Mouse (Mus musculus): Measurements from ENCODE around the gene Rfx4.
A peak's percentile ranks its signal among the peaks of the same experiment; 100 is the strongest.

The Rfx4 gene

GRCm38 (mm10) chr10:84913148-84913547, 157.3 kb downstream of the Rfx4 start:
- no peak for DNase-seq (ENCODE audit: low spot score)

DNA sequence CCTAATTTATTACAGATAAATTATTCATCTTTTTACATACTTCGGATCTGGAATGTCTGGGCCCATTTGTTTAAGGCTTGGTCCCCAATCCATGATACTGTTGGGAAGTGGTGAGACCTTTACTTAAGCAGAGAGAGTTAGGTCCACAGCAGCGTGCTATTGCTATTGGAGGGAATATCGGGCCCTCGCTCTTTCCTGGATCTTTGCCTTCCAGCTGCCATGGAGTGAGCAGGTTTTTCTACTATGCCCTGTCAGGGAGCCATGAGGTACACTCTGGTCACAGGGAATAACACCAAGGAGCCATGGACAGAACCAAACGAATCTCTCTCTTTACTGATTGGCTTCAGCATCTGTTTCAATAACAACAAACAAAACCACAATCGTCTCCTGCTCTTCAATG, 159.6 kb downstream of the Rfx4 start:
- DNase-seq (ENCODE audit: low spot score): no peak

DNA sequence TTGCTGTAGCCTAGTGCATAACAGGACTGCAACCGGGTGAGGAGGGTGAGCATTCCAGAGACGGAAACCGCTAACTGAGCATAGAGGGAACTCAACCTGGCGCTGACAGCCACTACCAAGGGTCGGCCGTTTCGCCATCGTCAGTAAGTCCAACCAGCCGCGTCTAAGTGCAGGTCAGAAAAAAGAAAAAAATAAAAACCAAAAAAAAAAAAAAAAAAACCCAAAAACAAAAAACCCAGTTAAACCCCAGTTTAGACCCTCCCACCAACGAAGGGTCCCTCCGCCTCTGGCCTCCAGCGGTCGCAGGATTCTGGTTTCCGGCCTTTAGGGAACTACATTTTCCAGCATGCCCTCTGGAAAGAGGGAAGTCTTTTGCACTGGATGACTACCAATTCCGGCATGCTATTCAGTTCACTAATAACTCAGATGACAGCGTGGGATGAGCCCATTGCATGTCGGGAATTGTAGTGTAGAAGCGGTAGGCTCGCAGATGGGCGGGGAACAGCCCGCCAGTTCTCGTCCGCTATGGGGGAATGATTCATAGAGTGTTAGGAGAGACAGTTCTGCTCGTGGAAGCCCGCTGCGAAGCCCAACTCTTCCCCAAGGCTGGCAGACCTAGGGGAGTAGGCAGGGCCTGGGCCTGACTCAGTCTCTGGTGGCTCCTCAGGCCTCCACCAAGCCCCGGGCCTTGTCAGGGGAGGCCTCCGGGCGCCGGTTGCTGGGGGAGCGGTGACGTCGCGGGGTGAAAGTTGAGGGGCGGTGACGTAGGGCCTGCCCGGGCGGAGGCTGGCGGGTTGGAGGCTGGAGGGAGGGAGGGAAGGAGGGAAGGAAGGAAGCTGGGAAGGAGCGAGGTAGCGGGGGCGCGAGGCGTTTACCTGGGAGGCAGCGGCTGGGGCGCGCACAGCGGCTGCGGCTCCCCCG, 161.2 kb downstream of the Rfx4 start, which contains the start of gene Ric8b:
TSS of gene Ric8b (plus strand) at position 807 of the 921 bp plus-strand sequence.
- DNase-seq (ENCODE audit: low spot score): peak; percentile 93

DNA sequence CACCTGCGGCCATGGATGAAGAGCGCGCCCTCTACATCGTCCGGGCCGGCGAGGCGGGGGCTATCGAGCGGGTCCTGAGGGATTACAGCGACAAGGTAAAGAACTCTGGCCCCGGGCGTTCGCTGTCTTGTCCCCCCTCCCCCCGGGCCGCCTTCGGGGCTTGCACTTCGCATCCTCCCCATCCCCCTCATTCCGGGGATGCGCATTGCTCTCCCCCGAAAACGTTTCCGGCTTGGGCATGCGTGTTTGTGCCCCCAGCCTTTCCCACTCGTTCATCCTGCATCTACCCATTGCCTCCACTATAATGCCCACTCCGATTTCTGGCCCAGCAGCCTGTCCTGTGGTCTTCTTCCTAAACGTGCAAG, 161.9 kb downstream of the Rfx4 start:
- DNase-seq (ENCODE audit: low spot score): no peak

GRCm38 (mm10) chr10:84926336-84926735, 170.5 kb downstream of the Rfx4 start:
- DNase-seq (ENCODE audit: low spot score): no peak

DNA sequence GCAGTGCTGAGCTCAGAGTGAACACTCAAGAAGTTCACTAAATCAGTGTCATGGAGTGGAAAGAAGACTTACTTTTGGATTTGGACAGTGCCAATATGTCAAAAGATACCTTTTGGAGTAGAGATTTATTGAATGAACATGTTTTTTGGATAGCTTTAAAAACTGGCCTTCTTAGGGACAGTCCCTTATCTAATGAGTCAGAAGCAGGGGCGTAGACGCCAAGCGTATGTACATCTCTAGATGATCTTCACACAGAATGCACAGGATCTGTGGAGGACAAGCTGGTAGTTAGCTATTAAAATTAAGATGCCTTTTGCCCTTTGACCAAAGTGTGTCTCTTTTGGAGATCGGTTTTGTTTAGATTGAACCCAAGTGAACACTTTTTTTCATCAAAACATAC, 171.0 kb downstream of the Rfx4 start:
- no peak for DNase-seq (ENCODE audit: low spot score)

- no peak for DNase-seq (ENCODE audit: low spot score)
Measured at GRCm38 (mm10) chr10:84928465-84928864, 172.6 kb downstream of the Rfx4 start.

GRCm38 (mm10) chr10:84935553-84936209, 179.8 kb downstream of the Rfx4 start:
- DNase-seq (ENCODE audit: low spot score): no peak

DNA sequence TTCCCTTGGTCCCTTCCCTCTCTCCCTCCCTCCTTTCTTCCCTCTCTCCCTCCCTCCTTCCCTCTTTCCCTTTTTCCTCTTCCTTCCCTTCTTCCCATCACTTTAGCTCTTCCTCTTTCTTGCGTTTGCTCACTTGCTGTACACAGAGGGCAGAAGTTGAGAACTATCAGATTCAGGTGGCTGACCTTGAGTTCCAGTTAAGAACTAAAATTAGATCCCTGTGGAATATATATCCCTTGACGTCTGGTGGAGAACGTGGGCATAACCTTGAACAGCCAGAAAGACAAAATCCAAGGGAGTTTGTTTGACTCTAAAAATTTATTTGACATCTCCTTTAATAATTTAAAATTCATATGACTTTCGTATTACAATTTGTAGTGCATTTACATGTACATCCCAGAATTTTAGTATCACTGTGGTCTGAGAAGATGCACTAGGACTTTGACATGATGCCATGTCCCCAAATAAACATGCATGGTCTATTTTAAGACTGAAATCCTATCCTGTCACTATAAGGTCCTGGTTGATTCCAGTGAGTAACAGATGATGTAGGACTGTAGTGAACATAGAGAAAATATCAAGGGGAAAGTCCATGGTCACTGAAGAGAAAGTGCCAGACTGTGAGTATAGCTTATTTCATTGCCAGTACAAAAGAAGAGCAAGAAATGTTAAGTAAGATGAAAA, 181.1 kb downstream of the Rfx4 start:
- no peak for DNase-seq (ENCODE audit: low spot score)

- no peak for DNase-seq (ENCODE audit: low spot score)
Measured at GRCm38 (mm10) chr10:84938094-84938820, 182.4 kb downstream of the Rfx4 start.

GRCm38 (mm10) chr10:84938886-84939285, 183.0 kb downstream of the Rfx4 start:
- DNase-seq (ENCODE audit: low spot score): no peak

- DNase-seq (ENCODE audit: low spot score): no peak
Measured at GRCm38 (mm10) chr10:84940356-84940755, 184.5 kb downstream of the Rfx4 start.

GRCm38 (mm10) chr10:84945692-84946091, 189.8 kb downstream of the Rfx4 start:
- no peak for DNase-seq (ENCODE audit: low spot score)

DNA sequence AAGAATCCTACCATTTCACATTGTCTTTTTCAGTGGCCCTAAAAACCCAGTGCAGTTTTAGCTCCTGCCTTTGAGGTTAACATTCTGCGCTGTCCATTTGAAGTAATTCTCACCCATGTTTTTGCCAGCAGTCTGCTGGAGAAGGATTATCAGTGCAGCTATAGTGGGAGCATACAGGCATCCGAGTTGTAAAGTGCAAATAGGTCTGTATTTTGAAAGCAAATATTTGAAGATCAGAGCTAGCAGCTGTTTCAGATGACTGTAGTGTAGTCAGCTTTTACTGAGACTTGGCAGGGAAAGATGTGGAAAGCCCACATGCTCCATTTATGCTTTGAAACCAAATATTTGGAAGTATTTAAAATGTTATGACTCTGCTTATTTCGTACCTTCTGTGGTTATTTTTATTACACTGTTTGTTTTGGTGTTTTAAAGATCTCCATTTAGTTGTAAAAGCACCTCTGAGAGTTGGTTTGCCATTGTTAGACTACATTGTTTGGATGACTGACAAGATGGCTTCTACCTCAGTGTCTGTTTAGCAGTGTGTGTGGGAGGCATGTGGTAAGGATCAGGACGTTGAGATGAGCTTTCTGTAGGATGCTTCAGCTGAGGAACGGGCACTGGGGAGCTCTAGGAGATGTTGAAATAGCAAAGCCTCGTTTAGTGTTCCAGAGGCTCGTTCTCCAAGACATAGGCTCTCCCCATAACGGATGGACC, 193.3 kb downstream of the Rfx4 start:
- no peak for DNase-seq (ENCODE audit: low spot score)

DNA sequence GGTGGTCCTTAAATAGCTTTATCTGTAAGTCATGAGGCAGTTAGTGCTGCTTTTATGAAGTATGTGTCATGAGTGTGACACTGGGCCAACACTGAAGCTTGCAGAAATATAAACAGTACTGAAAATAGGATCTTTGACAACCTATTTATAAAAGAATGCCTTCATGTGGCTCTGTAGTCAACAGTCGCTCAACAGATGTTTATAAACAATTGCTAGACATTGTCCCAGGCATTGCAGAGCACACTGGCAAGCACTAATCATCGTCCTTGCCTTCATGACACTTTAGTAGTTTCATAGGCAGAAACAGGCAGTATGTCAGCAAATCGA, 193.8 kb downstream of the Rfx4 start:
- DNase-seq (ENCODE audit: low spot score): no peak

GRCm38 (mm10) chr10:84950384-84950783, 194.5 kb downstream of the Rfx4 start:
- no peak for DNase-seq (ENCODE audit: low spot score)

- no peak for DNase-seq (ENCODE audit: low spot score)
Measured at GRCm38 (mm10) chr10:84954236-84954635, 198.4 kb downstream of the Rfx4 start.
